Mouse (Mus musculus) left cerebral cortex, postnatal 10 days (tissue): ENCODE measurements around the gene Chsy1. TPM values are rescaled to one million over a fixed set of nuclear protein-coding genes. Genes with fewer than 3 reads are reported as not detected.
A peak's percentile ranks its signal among the peaks of the same experiment; 100 is the strongest.

Experiments used
- DNase-seq, 2 experiments: peaks; one replicate each; pipeline ENCODE4 v3.0.0; 2021 to 2022; ENCODE audit warnings: low spot score in 2 of 2, mixed read lengths in 1 of 2; ENCODE audit errors: extremely low spot score in 1 of 2
- intact Hi-C: fragments of 180-260 bp; cut with DNase I; formaldehyde crosslinking; loops from one replicate; pipeline ENCODE4 v1.15.1; 2025
- total RNA-seq, 2 experiments: library from RNA; stranded (reverse); gene quantifications; 2 replicates each; pipeline ENCODE4 v1.2.3; 2021

Chsy1 gene
- total RNA-seq, 2 experiments from 2014 or later: 21.3 to 21.6 TPM

DNA sequence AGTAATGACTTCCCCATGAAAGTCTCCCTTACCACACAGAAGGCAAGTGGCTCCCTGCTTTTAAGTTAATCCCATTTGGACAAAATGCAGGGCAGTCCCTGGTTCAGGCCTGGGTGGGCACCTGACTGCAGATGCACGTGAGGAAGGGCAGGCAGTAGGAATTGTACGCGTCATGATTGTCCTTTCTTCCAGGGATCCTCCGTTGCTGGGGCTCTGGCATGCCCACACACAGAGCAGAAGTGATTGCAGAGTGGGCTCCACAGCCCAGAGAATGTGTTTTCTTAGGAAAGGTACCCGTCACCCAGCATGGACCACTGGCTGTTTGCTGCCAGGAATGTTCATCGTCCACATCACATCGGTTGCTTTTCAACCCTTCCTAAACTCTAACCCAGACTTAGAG, 53.2 kb downstream of the Chsy1 start:
- intact Hi-C loops: no loop called here

DNA sequence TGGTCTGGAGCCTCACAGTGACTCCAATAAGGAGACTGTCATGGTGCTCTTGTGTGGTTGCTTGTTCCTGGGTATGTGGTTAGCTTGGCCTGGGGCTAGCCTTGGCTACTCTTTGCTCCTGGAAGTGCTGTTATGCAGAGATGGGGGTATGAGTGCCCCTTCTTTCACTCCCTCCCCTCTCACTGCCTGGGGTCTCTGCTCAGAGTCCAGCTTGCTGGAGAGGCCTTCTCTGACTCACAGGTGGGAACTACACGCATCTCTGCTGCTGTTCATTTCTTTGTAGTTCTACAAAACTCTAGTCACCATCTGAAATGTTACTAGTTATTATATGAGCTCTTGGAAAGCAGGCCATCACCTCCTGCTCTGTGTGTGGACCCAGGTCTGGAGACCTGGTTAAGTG, 53.7 kb downstream of the Chsy1 start:
- intact Hi-C loops: no loop called here
- DNase-seq: no peak

More for the DNA sequence above, 53.2 kb downstream of the Chsy1 start:
- no peak for DNase-seq

GRCm38 (mm10) chr7:66164427-66165031, 55.2 kb downstream of the Chsy1 start:
- DNase-seq: no peak
- intact Hi-C loops: no loop called here

GRCm38 (mm10) chr7:66165036-66165798, 55.9 kb downstream of the Chsy1 start:
- no peak for DNase-seq
- intact Hi-C loops: no loop called here

GRCm38 (mm10) chr7:66168877-66169276, 59.6 kb downstream of the Chsy1 start:
- DNase-seq: no peak
- intact Hi-C loops: no loop called here

GRCm38 (mm10) chr7:66169476-66169875, 60.2 kb downstream of the Chsy1 start:
- DNase-seq: no peak
- intact Hi-C loops: no loop called here

DNA sequence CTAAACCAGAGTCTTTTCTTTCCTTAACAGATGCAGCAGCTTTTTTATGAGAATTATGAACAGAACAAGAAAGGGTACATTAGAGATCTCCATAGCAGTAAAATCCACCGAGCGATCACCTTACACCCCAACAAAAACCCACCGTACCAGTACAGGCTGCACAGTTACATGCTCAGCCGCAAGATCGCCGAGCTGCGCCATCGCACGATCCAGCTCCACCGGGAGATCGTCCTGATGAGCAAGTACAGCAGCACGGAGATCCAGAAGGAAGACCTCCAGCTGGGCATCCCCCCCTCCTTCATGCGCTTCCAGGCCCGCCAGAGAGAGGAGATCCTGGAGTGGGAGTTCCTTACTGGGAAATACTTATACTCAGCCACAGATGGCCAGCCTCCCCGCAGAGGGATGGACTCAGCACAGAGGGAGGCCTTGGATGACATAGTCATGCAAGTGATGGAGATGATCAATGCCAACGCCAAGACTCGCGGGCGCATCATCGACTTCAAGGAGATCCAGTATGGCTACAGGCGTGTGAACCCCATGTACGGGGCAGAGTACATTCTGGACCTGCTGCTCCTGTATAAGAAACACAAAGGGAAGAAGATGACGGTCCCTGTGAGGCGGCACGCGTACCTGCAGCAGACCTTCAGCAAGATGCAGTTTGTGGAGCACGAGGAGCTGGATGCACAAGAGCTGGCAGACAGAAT, 61.6 kb downstream of the Chsy1 start:
- no peak for DNase-seq
- intact Hi-C loops: no loop called here

GRCm38 (mm10) chr7:66175738-66176137, 66.4 kb downstream of the Chsy1 start:
- no peak for DNase-seq
- intact Hi-C loops: loop anchor here (5.0 kb wide), 1 partner anchor 67 kb away; no protein-coding TSS in a partner anchor

DNA sequence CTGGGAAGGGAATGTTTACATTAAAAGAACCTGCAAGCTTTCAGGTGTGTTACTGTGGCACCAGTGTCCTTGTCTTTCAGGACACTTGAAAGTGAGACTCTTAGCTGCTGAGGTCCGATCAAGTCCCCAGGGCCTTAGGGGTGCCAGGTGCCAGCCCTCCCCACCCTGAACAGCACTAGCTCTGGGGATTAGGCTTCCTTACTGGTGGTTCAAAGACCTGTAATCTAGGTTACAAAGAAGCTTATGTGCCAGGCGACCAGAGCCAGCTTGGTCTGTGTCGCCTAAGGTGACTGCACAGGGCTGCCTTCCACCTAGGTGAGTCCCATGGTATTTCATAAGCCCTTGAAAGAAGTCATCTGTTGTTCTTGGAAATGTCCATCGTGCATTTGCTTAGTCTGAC, 66.9 kb downstream of the Chsy1 start:
- intact Hi-C loops: loop anchor here (5.0 kb wide), 1 partner anchor 66 kb away; no protein-coding TSS in a partner anchor
- no peak for DNase-seq

DNA sequence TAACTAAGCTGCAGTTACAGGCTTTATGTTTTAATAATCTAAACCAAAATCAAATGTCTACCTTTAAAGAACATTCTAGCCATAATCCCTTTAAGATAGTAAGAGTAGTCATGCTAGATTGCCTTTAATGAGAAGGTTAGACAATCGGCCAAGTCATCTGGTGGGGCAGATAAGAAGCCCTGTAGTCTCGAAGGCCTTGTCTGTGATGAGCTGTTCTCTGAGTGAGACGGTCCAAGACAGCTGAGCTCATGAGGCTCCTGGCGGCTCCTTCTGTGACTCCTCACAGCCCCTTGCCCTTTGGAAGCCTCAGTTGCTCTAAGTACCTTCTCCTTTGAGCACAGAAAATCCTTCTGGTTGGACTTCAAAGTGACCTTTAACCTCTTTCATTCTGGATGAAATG, 67.6 kb downstream of the Chsy1 start:
- intact Hi-C loops: loop anchor here (5.0 kb wide), 1 partner anchor 65 kb away; no protein-coding TSS in a partner anchor
- no peak for DNase-seq

DNA sequence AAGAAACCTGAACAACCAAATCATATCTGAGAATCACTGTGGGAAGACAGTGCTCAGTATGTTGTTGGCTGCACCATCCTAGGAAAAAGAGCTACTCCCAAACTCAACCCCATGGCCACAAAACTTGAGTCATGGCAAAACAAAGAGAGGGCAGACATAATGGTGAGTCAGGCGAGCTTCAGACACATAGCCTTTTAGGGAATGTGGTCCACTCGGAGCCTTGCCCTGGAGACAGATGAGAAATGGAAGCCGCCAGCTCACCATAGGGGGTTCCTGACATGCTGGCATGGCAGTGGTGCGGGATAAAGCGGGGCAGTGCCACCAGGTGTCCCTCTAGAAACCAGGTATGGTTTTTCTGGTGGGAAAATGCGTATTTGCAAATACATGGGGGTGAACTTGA, 68.8 kb downstream of the Chsy1 start:
- intact Hi-C loops: loop anchor here (5.0 kb wide), 1 partner anchor 64 kb away; no protein-coding TSS in a partner anchor
- DNase-seq: no peak

- intact Hi-C loops: loop anchor here (5.0 kb wide), 1 partner anchor 63 kb away; no protein-coding TSS in a partner anchor
Measured at GRCm38 (mm10) chr7:66179120-66179581, 69.8 kb downstream of the Chsy1 start.

GRCm38 (mm10) chr7:66179711-66180110, 70.4 kb downstream of the Chsy1 start:
- DNase-seq: no peak
- intact Hi-C loops: loop anchor here (5.0 kb wide), 1 partner anchor 63 kb away; no protein-coding TSS in a partner anchor

More at GRCm38 (mm10) chr7:66179120-66179581, 69.8 kb downstream of the Chsy1 start:
- DNase-seq: peak; percentile 56 to 63

- intact Hi-C loops: no loop called here
- no peak for DNase-seq
Measured at GRCm38 (mm10) chr7:66180260-66180659, 70.9 kb downstream of the Chsy1 start.

DNA sequence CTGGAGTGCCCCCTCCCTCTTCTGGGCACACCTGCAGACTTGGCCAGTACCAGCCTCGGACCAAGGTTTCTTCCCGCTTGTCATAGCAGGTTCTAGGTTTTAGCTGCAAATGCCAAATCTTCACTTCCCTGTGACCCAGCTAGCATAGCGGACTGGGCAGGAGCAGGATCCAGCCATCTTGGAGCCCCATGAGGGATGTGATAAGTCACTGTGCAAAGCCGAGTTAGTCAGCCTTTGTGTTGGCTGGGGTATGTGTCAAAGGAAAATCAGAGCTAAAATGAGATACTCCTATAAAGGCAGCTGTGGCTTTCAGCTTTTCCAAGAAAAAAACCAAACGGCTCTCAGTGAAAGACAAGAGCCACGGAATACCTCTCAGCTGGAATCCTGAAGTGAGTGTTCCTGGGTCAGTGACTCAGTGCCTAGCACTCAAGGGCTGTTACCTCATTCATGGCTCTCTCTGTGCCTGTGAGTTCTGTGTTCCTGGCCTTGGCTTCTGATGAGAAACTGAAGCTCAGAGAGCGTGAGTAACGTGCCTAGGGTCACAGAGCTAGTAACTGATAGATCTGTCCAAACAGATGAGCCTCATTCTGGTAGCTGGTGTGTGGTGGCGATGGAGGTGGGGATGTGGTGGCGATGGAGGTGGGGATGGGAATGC, 71.5 kb downstream of the Chsy1 start:
- intact Hi-C loops: no loop called here
- no peak for DNase-seq

DNA sequence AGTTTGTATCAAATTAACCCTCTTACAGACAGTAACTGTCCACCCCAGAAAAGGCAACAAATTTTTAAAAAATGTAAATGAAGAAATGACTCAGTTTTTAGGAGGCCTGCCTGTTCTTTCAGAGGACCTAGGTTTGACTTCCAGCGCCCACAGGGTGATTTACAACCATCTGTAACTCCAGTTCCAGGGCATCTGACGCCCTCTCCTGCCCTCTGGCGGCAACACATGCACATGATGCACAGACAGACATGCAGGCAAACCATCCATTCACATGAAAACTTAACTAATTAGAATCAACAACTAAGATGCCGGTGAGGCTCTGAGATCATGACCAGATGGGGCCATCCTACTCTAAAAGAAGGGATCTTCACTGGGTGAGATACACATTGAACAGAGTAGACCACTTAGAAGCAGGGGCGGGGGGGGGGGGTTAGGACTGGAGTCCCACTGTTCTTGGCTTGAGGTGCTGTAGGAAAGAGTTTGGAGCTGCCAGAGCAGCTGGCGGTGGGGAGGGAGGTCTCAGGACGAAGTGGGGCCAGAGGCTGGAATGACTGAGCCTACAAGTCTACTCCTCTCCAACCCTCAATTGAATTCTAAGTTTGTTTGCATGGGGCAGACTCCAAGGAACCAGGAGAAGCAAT, 72.9 kb downstream of the Chsy1 start:
- intact Hi-C loops: no loop called here
- no peak for DNase-seq

- no peak for DNase-seq
- intact Hi-C loops: no loop called here
Measured at GRCm38 (mm10) chr7:66183404-66183803, 74.1 kb downstream of the Chsy1 start.

DNA sequence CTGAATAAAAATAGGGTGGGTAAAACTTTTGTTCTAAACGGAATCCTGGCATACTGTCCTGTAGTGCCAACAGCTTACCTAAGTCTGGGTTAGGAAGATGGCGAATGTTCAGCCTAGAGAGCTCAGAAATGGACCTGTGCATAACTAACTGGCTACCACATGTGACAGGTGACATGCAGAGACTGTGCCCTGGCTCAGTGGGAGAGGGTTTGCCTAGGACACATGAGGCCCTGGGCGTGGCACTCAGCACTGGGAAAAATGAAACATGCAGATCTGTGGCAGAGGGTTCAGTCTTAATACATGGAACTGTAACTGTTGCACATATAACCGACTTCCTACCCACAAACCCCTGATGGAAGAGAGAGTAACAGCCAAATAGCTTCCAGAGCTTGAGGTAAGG, 74.7 kb downstream of the Chsy1 start:
- intact Hi-C loops: no loop called here

More for the DNA sequence above, 74.7 kb downstream of the Chsy1 start:
- DNase-seq: no peak
